Mouse (Mus musculus) liver, embryonic 16.5 days (tissue): ENCODE measurements at regions not wholly inside any gene's neighbourhood (a gene's known extent, or its start where the extent isn't known, plus 50 kb on each side); places are given as distances from the start of the nearest gene placed in this dataset.

Source experiments
- ATAC-seq: fragments of 200-750 bp; cut with Nextera tagmentation; 2 replicates; pipeline ENCODE4 v1.8.0; 2017; ENCODE audit warnings: low read depth, mild to moderate bottlenecking, moderate number of reproducible peaks, moderate library complexity
- H3K27ac ChIP-seq: fragments of 300-500 bp; sonication (generic); 2 replicates; pipeline ENCODE4 v1.5.1; 2014; ENCODE audit warnings: mild to moderate bottlenecking, low read length
- H3K27me3 ChIP-seq: fragments of 300-500 bp; sonication (generic); 2 replicates; pipeline ENCODE4 v1.6.1; 2014; ENCODE audit warnings: low read depth, low read length, mixed read lengths; ENCODE audit not compliant: control insufficient read depth, insufficient read depth
- H3K36me3 ChIP-seq: fragments of 300-500 bp; sonication (generic); 2 replicates; pipeline ENCODE4 v1.6.1; 2014; ENCODE audit warnings: mild to moderate bottlenecking; ENCODE audit not compliant: control insufficient read depth, insufficient read depth
- H3K4me1 ChIP-seq: fragments of 300-500 bp; sonication (generic); 2 replicates; pipeline ENCODE4 v1.6.1; 2014; ENCODE audit warnings: low read depth, low read length, mixed read lengths; ENCODE audit not compliant: control insufficient read depth
- H3K4me2 ChIP-seq: fragments of 300-500 bp; sonication (generic); 2 replicates; pipeline ENCODE4 v1.6.1; 2014; ENCODE audit warnings: low read depth, low read length, mixed read lengths
- H3K4me3 ChIP-seq: fragments of 300-500 bp; sonication (generic); 2 replicates; pipeline ENCODE4 v1.5.1; 2014; ENCODE audit warnings: low read depth, mild to moderate bottlenecking, low read length
- H3K9ac ChIP-seq: fragments of 300-500 bp; sonication (generic); 2 replicates; pipeline ENCODE4 v1.6.1; 2014; ENCODE audit warnings: low read depth, low read length
- H3K9me3 ChIP-seq: fragments of 300-500 bp; sonication (generic); replicated peaks from 2 replicates; pipeline ENCODE4 v1.6.1; 2016; ENCODE audit warnings: low read length; ENCODE audit not compliant: control insufficient read depth
- WGBS: fragments of 180-500 bp; shearing (Covaris S2); extraction: QIAGEN DNeasy Blood & Tissue Kit; methylation state at CpG from one replicate; pipeline ENCODE4 v1.1.7; 2014; ENCODE audit not compliant: insufficient replicate concordance; 5-methylcytosine and 5-hydroxymethylcytosine counted together

GRCm38 (mm10) chr9:102449366-102449765 is 56.2 kb upstream of the Ky start:
- Histone ChIP-seq H3K4me1 (no peaks in the 10 kb centered on the region), H3K9ac (no peak overlapping the region), H3K27ac (no peak overlapping the region), H3K27me3 (no peaks in the 10 kb centered on the region), H3K4me2 (no peak overlapping the region), H3K9me3 (no peaks in the 10 kb centered on the region), H3K36me3 (no peaks in the 10 kb centered on the region), H3K4me3 (no peak overlapping the region)
- WGBS: 64% methylated on average over 4 of the region's 4 CpGs
- ATAC-seq: no peak

- no peak for ATAC-seq
- Histone ChIP-seq H3K27me3 (no peaks in the 10 kb centered on the region), H3K4me1 (no peaks in the 10 kb centered on the region), H3K36me3 (no peaks in the 10 kb centered on the region), H3K4me3 (no peak overlapping the region), H3K9me3 (no peaks in the 10 kb centered on the region), H3K9ac (no peak overlapping the region), H3K4me2 (no peak overlapping the region), H3K27ac (no peak overlapping the region)
- WGBS: 45% methylated on average over 2 of the region's 2 CpGs
Observed at GRCm38 (mm10) chr9:102446066-102446465, 59.5 kb upstream of the Ky start.

GRCm38 (mm10) chr9:102442198-102442842 is 63.2 kb upstream of the Ky start:
- H3K9me3 ChIP-seq: no peaks in the 10 kb centered on the region
- no peaks in the 10 kb centered on the region for H3K4me1 ChIP-seq
- no peaks in the 10 kb centered on the region for H3K36me3 ChIP-seq
- no peak for ATAC-seq
- H3K9ac ChIP-seq: no peak overlapping the region
- H3K4me3 ChIP-seq: no peak overlapping the region
- H3K27me3 ChIP-seq: no peaks in the 10 kb centered on the region
- 68% methylated on average over 11 of the region's 11 CpGs for WGBS
- H3K4me2 ChIP-seq: no peak overlapping the region
- H3K27ac ChIP-seq: no peak overlapping the region

GRCm38 (mm10) chr9:102437641-102438040 is 67.9 kb upstream of the Ky start:
- Histone ChIP-seq H3K4me1 (no peaks in the 10 kb centered on the region), H3K4me2 (no peak overlapping the region), H3K9me3 (no peaks in the 10 kb centered on the region), H3K4me3 (no peak overlapping the region), H3K27me3 (no peaks in the 10 kb centered on the region), H3K36me3 (no peaks in the 10 kb centered on the region), H3K9ac (no peak overlapping the region), H3K27ac (no peak overlapping the region)
- ATAC-seq: no peak
- 57% methylated on average over 3 of the region's 3 CpGs for WGBS

- H3K27ac ChIP-seq: no peak overlapping the region
- WGBS: 72% methylated on average over 5 of the region's 5 CpGs
- no peak overlapping the region for H3K9ac ChIP-seq
- no peaks in the 10 kb centered on the region for H3K36me3 ChIP-seq
- no peak overlapping the region for H3K4me2 ChIP-seq
- ATAC-seq: no peak
- H3K9me3 ChIP-seq: no peaks in the 10 kb centered on the region
- H3K27me3 ChIP-seq: no peaks in the 10 kb centered on the region
- no peaks in the 10 kb centered on the region for H3K4me1 ChIP-seq
- no peak overlapping the region for H3K4me3 ChIP-seq
Observed at GRCm38 (mm10) chr9:102436378-102436777, 69.2 kb upstream of the Ky start.

- H3K4me3 ChIP-seq: no peak overlapping the region
- WGBS: 66% methylated on average over 5 of the region's 5 CpGs
- H3K9ac ChIP-seq: no peak overlapping the region
- H3K27me3 ChIP-seq: no peaks in the 10 kb centered on the region
- no peak overlapping the region for H3K4me2 ChIP-seq
- no peak for ATAC-seq
- no peaks in the 10 kb centered on the region for H3K9me3 ChIP-seq
- H3K4me1 ChIP-seq: peaks cover 5% of the 10 kb centered on the region
- no peak overlapping the region for H3K27ac ChIP-seq
- H3K36me3 ChIP-seq: no peaks in the 10 kb centered on the region
Observed at GRCm38 (mm10) chr9:102428031-102428430, 73.5 kb upstream of the Ephb1 start.

GRCm38 (mm10) chr9:102424672-102425345 is 70.3 kb upstream of the Ephb1 start:
- no peak overlapping the region for H3K9ac ChIP-seq
- ATAC-seq: no peak
- no peak overlapping the region for H3K4me2 ChIP-seq

GRCm38 (mm10) chr9:102423919-102424671 is 69.6 kb upstream of the Ephb1 start:
- H3K4me3 ChIP-seq: no peak overlapping the region
- H3K9me3 ChIP-seq: no peaks in the 10 kb centered on the region
- WGBS: 21% methylated on average over 20 of the region's 20 CpGs
- H3K27ac ChIP-seq: peak overlapping the region; percentile 20
- H3K36me3 ChIP-seq: no peaks in the 10 kb centered on the region
- H3K4me2 ChIP-seq: no peak overlapping the region
- no peaks in the 10 kb centered on the region for H3K27me3 ChIP-seq
- peaks cover 5% of the 10 kb centered on the region for H3K4me1 ChIP-seq
- H3K9ac ChIP-seq: no peak overlapping the region
- ATAC-seq: peak; percentile 90

More at GRCm38 (mm10) chr9:102424672-102425345, 70.3 kb upstream of the Ephb1 start:
- Histone ChIP-seq H3K27ac (no peak overlapping the region), H3K27me3 (no peaks in the 10 kb centered on the region), H3K9me3 (no peaks in the 10 kb centered on the region), H3K4me3 (no peak overlapping the region), H3K4me1 (peaks cover 5% of the 10 kb centered on the region), H3K36me3 (no peaks in the 10 kb centered on the region)
- 46% methylated on average over 11 of the region's 11 CpGs for WGBS

GRCm38 (mm10) chr9:102423465-102423918 is 69.0 kb upstream of the Ephb1 start:
- 37% methylated on average over 9 of the region's 9 CpGs for WGBS
- peaks cover 5% of the 10 kb centered on the region for H3K4me1 ChIP-seq
- no peaks in the 10 kb centered on the region for H3K27me3 ChIP-seq
- H3K9ac ChIP-seq: no peak overlapping the region
- H3K4me2 ChIP-seq: no peak overlapping the region
- no peaks in the 10 kb centered on the region for H3K36me3 ChIP-seq
- H3K9me3 ChIP-seq: no peaks in the 10 kb centered on the region
- H3K27ac ChIP-seq: peak overlapping the region; percentile 20
- no peak overlapping the region for H3K4me3 ChIP-seq
- no peak for ATAC-seq
